Mouse (Mus musculus): ENCODE measurements around the gene Lhx4.

The Lhx4 gene

GRCm38 (mm10) chr1:155742411-155743363 lies 8.8 kb downstream of the Lhx4 start:
- DNase-seq: no peak

- no peak for DNase-seq
These were observed 9.5 kb downstream of the Lhx4 start for GRCm38 (mm10) chr1:155741988-155742387.

- no peak for DNase-seq
These were observed 10.0 kb downstream of the Lhx4 start for GRCm38 (mm10) chr1:155741378-155741945.

GRCm38 (mm10) chr1:155740622-155741377 lies 10.7 kb downstream of the Lhx4 start:
- peak; percentile 40 for DNase-seq

- no peak for DNase-seq
These were observed 13.6 kb downstream of the Lhx4 start for GRCm38 (mm10) chr1:155737809-155738383.

GRCm38 (mm10) chr1:155737017-155737808 lies 14.3 kb downstream of the Lhx4 start:
- no peak for DNase-seq

- DNase-seq: no peak
These were observed 15.2 kb downstream of the Lhx4 start for GRCm38 (mm10) chr1:155736096-155736825.

GRCm38 (mm10) chr1:155731156-155731555 lies 20.3 kb downstream of the Lhx4 start:
- DNase-seq: no peak

GRCm38 (mm10) chr1:155729113-155729795 lies 22.2 kb downstream of the Lhx4 start:
- no peak for DNase-seq

- DNase-seq: no peak
These were observed 23.7 kb downstream of the Lhx4 start for GRCm38 (mm10) chr1:155727830-155728229.

GRCm38 (mm10) chr1:155725876-155726275 lies 25.6 kb downstream of the Lhx4 start:
- no peak for DNase-seq

GRCm38 (mm10) chr1:155724301-155724700 lies 27.2 kb downstream of the Lhx4 start:
- DNase-seq: no peak

GRCm38 (mm10) chr1:155722185-155722584 lies 29.3 kb downstream of the Lhx4 start:
- DNase-seq: peak; percentile 48

- peak; percentile 61 for DNase-seq
These were observed 30.0 kb downstream of the Lhx4 start for GRCm38 (mm10) chr1:155721443-155721842.

- no peak for DNase-seq
These were observed 31.5 kb downstream of the Lhx4 start for GRCm38 (mm10) chr1:155720006-155720405.

- no peak for DNase-seq
These were observed 32.6 kb downstream of the Lhx4 start for GRCm38 (mm10) chr1:155718851-155719250.

- no peak for DNase-seq
These were observed 34.2 kb downstream of the Lhx4 start for GRCm38 (mm10) chr1:155717301-155717700.

- no peak for DNase-seq
These were observed 36.1 kb downstream of the Lhx4 start for GRCm38 (mm10) chr1:155715366-155715765.

- no peak for DNase-seq
These were observed 38.2 kb downstream of the Lhx4 start for GRCm38 (mm10) chr1:155713306-155713705.

- DNase-seq: no peak
These were observed 47.3 kb downstream of the Lhx4 start for GRCm38 (mm10) chr1:155704182-155704581.

- no peak for DNase-seq
These were observed 48.2 kb downstream of the Lhx4 start for GRCm38 (mm10) chr1:155703191-155703680.
